In the genomic region with DNA sequence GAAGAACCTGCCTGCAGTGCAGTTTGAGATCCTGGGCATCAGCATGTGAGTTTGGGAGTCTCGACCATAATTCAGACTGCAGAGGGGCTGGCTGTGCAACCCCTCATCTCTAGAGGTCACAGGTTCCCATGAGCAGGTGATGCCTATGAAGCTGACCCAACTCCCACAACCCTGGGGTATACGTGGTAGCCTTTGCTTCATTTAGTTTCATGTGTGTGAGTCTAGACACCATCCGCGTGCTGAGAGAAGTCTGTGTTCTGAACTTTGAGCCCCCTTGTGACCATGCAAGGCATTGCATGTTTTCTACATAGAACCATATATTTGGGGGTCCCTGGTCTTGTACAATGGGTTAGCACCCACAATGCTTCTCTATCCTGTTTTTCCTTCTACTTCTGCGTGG, we compare ENCODE assay signal across 10 mouse cellular contexts. TPM values are rescaled to one million over a fixed set of nuclear protein-coding genes. Genes with fewer than 3 reads are reported as not detected.
DNase-seq lines count a peak whose midpoint lies in the region; ATAC-seq lines count a peak whose summit lies in the region.
"Had no signal": no experiment of that assay in that cellular context is flagged by ENCODE, and none has a peak within 500 bp of the region (broad histone marks: within the 10 kb centered on the region; RNA-seq: fewer than 3 reads in every experiment).

No protein-coding gene starts in this region.

- no peaks in the 10 kb centered on the region for H3K36me3 ChIP-seq in heart, embryonic 10.5 days
- H3K36me3 ChIP-seq in limb, embryonic 10.5 days: no peaks in the 10 kb centered on the region
- H3K36me3 ChIP-seq: embryonic facial prominence, embryonic 13.5 days; limb, embryonic 15.5 days had no signal

- H3K27ac ChIP-seq in heart, embryonic 10.5 days: no peak overlapping the region
- peak overlapping the region; percentile 87 for H3K27ac ChIP-seq in limb, embryonic 10.5 days
- H3K27ac ChIP-seq: embryonic facial prominence, embryonic 13.5 days; limb, embryonic 15.5 days had no signal

- no peaks in the 10 kb centered on the region for H3K27me3 ChIP-seq in heart, embryonic 10.5 days (ENCODE audit: insufficient read depth, poor library complexity, severe bottlenecking)
- H3K27me3 ChIP-seq in limb, embryonic 10.5 days (ENCODE audit: low read depth, poor library complexity, severe bottlenecking): no peaks in the 10 kb centered on the region
- H3K27me3 ChIP-seq: embryonic facial prominence, embryonic 13.5 days; limb, embryonic 15.5 days had no signal

- no peak overlapping the region for H3K4me3 ChIP-seq in heart, embryonic 10.5 days
- H3K4me3 ChIP-seq in limb, embryonic 10.5 days: no peak overlapping the region
- H3K4me3 ChIP-seq: embryonic facial prominence, embryonic 13.5 days; limb, embryonic 15.5 days had no signal

- ATAC-seq in hematopoietic stem cell, adult 5-6 weeks (replicated peaks in 1 of 2; ENCODE audit: insufficient read depth in 1 of 2, low FRiP score in 2 of 2, low TSS enrichment in 1 of 2, low read depth in 1 of 2, poor library complexity in 2 of 2, severe bottlenecking in 2 of 2): peak; percentile 63 to 90; a peak in 3 of 4 replicates

- no peaks in the 10 kb centered on the region for H3K9me3 ChIP-seq in heart, embryonic 10.5 days
- H3K9me3 ChIP-seq in limb, embryonic 10.5 days (replicated peaks): no peaks in the 10 kb centered on the region
- H3K9me3 ChIP-seq: embryonic facial prominence, embryonic 13.5 days; limb, embryonic 15.5 days had no signal

- peak; percentile 29 to 54 for DNase-seq in heart, postnatal 10 days
- no peak for DNase-seq in heart, embryonic 10.5 days (ENCODE audit: low spot score)
- DNase-seq in CD8-positive naive resting alpha-beta T cell, adult 2 months (ENCODE audit: low read depth in 2 of 2, low spot score in 2 of 2): peak; percentile 35 to 60
- peak; percentile 45 for DNase-seq in adrenal gland, postnatal 14 days
- DNase-seq in limb, embryonic 10.5 days (ENCODE audit: low spot score): peak; percentile 70
- peak; percentile 80 for DNase-seq in naive thymus-derived CD4-positive, alpha-beta T cell, adult 2 months (ENCODE audit: low read depth)
- DNase-seq in thymus, postnatal 4 days: peak; percentile 80

- peaks cover 13% of the 10 kb centered on the region for H3K4me1 ChIP-seq in heart, embryonic 10.5 days
- H3K4me1 ChIP-seq in limb, embryonic 10.5 days: peaks cover 40% of the 10 kb centered on the region

- intact Hi-C loops in heart, postnatal 10 days (cut with DNase I): loop anchor here (1.0 to 5.0 kb wide), 2 partner anchors 70 to 759 kb away; no protein-coding TSS in a partner anchor

- 35% methylated on average over 5 of the region's 5 CpGs for WGBS in heart, embryonic 10.5 days
- WGBS in limb, embryonic 10.5 days: 36% methylated on average over 5 of the region's 5 CpGs

RNA-seq across cellular contexts. Expression of a gene that starts 23.9 kb away (rescaled TPM):
- 1 to 10 TPM; 3.5 to 4.3 TPM for total RNA-seq in heart, postnatal 10 days (2021)
- polyA plus RNA-seq in heart, embryonic 10.5 days (2016; fragmentation: Nextera tagmentation; extraction: Ambion mirVana): 73.7 and 94.9 TPM in 2 replicates
- 10.6 and 10.8 TPM in 2 replicates for total RNA-seq in adrenal gland, postnatal 14 days (2021)
- 8.1 and 31.4 TPM in 2 replicates for total RNA-seq in hematopoietic stem cell, adult 5-6 weeks (2017)
- 158 and 194 TPM in 2 replicates for polyA plus RNA-seq in limb, embryonic 10.5 days (2016; fragmentation: Nextera tagmentation; extraction: Ambion mirVana)

RNA-seq across cellular contexts. Expression of a gene that starts 51.8 kb away (rescaled TPM):
- 10 to 100 TPM; 21.5 to 25.1 TPM for total RNA-seq in heart, postnatal 10 days (2021)
- polyA plus RNA-seq in heart, embryonic 10.5 days (2016; fragmentation: Nextera tagmentation; extraction: Ambion mirVana): 14.4 and 14.8 TPM in 2 replicates
- 36.1 and 50.2 TPM in 2 replicates for total RNA-seq in adrenal gland, postnatal 14 days (2021)
- 17.9 and 20.1 TPM in 2 replicates for total RNA-seq in hematopoietic stem cell, adult 5-6 weeks (2017)
- polyA plus RNA-seq in limb, embryonic 10.5 days (2016; fragmentation: Nextera tagmentation; extraction: Ambion mirVana): 12.2 and 14.5 TPM in 2 replicates
